Mouse (Mus musculus): ENCODE measurements around the gene Tm6sf1.
A peak's percentile ranks its signal among the peaks of the same experiment; 100 is the strongest.

DNA sequence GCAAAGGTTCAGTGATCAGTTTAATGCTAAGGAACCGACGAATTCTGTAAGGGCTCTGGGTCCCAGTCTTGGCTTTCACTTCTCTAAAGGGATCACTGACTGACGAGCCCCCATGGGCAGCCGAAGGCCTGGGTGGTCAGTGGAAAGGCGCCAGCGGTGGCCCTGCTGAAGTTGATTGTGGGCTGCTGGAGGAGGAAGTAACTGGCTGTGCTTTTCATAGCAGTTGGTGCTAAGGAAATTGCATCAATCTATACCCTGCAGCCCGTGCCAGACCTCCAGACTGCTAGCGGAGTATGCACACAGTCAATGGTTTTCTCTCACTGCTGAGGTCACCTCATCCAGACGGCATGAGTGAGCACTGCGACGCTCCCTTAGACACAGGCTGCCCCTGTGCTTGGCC, 1.3 kb downstream of the Tm6sf1 start:
- TF ChIP-seq CTCF (IDR thresholded peaks at IDR 0.05; ENCODE audit: extremely low read depth, insufficient read depth, low read length) = no peak
- 0 out of 2 replicates have a peak, but pooled peaks have one; percentile 35 for TF ChIP-seq POLR2A (IDR thresholded peaks at IDR 0.05; ENCODE audit: extremely low read depth, insufficient read depth, low read length)

All from cortical plate, adult 2 months (tissue).